ENCODE assay signal across 9 mouse cellular contexts in genomic region chr4:145192686-145193085, GRCm38 (mm10). TPM values are rescaled to one million over a fixed set of nuclear protein-coding genes. Genes with fewer than 3 reads are reported as not detected.
DNase-seq lines count a peak whose midpoint lies in the region; ATAC-seq and TF ChIP-seq lines count a peak whose summit lies in the region.
"Had no signal": no experiment of that assay in that cellular context is flagged by ENCODE, and none has a peak within 500 bp of the region (broad histone marks: within the 10 kb centered on the region; RNA-seq: fewer than 3 reads in every experiment).

No protein-coding gene starts in this region.

- no peaks in the 10 kb centered on the region for H3K9me3 ChIP-seq in heart, embryonic 15.5 days (replicated peaks)
- no peaks in the 10 kb centered on the region for H3K9me3 ChIP-seq in liver, postnatal 0 days (ENCODE audit: low read length)
- H3K9me3 ChIP-seq in midbrain, embryonic 10.5 days (replicated peaks) = no peaks in the 10 kb centered on the region

- TF ChIP-seq POLR2A in cerebellum, adult 2 months (IDR thresholded peaks at IDR 0.05; ENCODE audit: borderline replicate concordance, insufficient read depth, low read length) = no peak

- TF ChIP-seq CTCF in cerebellum, adult 2 months (IDR thresholded peaks at IDR 0.05; ENCODE audit: borderline replicate concordance, insufficient read depth, low read depth, low read length) = no peak
- TF ChIP-seq CTCF in liver, postnatal 0 days (IDR thresholded peaks at IDR 0.05; ENCODE audit: low read depth) = no peak

- no peaks in the 10 kb centered on the region for H3K27me3 ChIP-seq in cerebellum, adult 2 months (ENCODE audit: control insufficient read depth, insufficient read depth, low read length)
- no peaks in the 10 kb centered on the region for H3K27me3 ChIP-seq in heart, embryonic 15.5 days
- no peaks in the 10 kb centered on the region for H3K27me3 ChIP-seq in liver, postnatal 0 days (ENCODE audit: insufficient read depth, low read length)
- H3K27me3 ChIP-seq in midbrain, embryonic 10.5 days (ENCODE audit: low read depth, poor library complexity, severe bottlenecking) = no peaks in the 10 kb centered on the region

- peaks cover 22% of the 10 kb centered on the region for H3K36me3 ChIP-seq in heart, embryonic 15.5 days
- H3K36me3 ChIP-seq in liver, postnatal 0 days (replicated peaks; ENCODE audit: insufficient read depth, low read length) = peaks cover 16% of the 10 kb centered on the region; the same call in 1 of the 2 replicates
- peaks cover 17% of the 10 kb centered on the region for H3K36me3 ChIP-seq in midbrain, embryonic 10.5 days

- H3K9ac ChIP-seq in heart, embryonic 15.5 days = no peak overlapping the region
- no peak overlapping the region for H3K9ac ChIP-seq in liver, postnatal 0 days (replicated peaks)

- H3K4me1 ChIP-seq in cerebellum, adult 2 months (ENCODE audit: control insufficient read depth, insufficient read depth, low read length) = no peaks in the 10 kb centered on the region
- H3K4me1 ChIP-seq in heart, embryonic 15.5 days (replicated peaks) = peaks cover 19% of the 10 kb centered on the region
- peaks cover 21% of the 10 kb centered on the region for H3K4me1 ChIP-seq in liver, postnatal 0 days (ENCODE audit: insufficient read depth)
- H3K4me1 ChIP-seq in midbrain, embryonic 10.5 days = peaks cover 11% of the 10 kb centered on the region

- no peak overlapping the region for H3K4me3 ChIP-seq in cerebellum, adult 2 months (replicated peaks; ENCODE audit: insufficient read depth, low read depth, low read length)
- H3K4me3 ChIP-seq in heart, embryonic 15.5 days = no peak overlapping the region
- no peak overlapping the region for H3K4me3 ChIP-seq in liver, postnatal 0 days (ENCODE audit: low read depth, low read length)
- H3K4me3 ChIP-seq in midbrain, embryonic 10.5 days = no peak overlapping the region

- peak; percentile 73 to 75 for DNase-seq in kidney, adult 8-10 months
- DNase-seq in kidney, postnatal 4 days = no peak
- DNase-seq in cerebellum, adult 2 months = peak; percentile 30 to 55
- DNase-seq in liver, postnatal 0 days = peak; percentile 31
- no peak for DNase-seq in midbrain, embryonic 10.5 days (ENCODE audit: low spot score)
- no peak for DNase-seq in urinary bladder, postnatal 10 days (ENCODE audit: low spot score)
- no peak for DNase-seq in lung, postnatal 25 days (ENCODE audit: low spot score)

- H3K27ac ChIP-seq in cerebellum, adult 2 months (ENCODE audit: insufficient read depth, low read length) = no peak overlapping the region
- 0 out of 2 replicates have a peak overlapping the region, but pooled peaks have one; percentile 4 for H3K27ac ChIP-seq in heart, embryonic 15.5 days
- H3K27ac ChIP-seq in liver, postnatal 0 days (ENCODE audit: low read depth) = peak overlapping the region; percentile 75
- H3K27ac ChIP-seq in midbrain, embryonic 10.5 days (replicated peaks) = no peak overlapping the region

- ATAC-seq in heart, embryonic 15.5 days (replicated peaks; ENCODE audit: insufficient number of reproducible peaks, insufficient read depth, low FRiP score, low read depth) = no peak
- ATAC-seq in liver, postnatal 0 days = no peak
- ATAC-seq: lung, postnatal 0 days had no signal

- peak overlapping the region; percentile 76 for H3K4me2 ChIP-seq in heart, embryonic 15.5 days
- peak overlapping the region; percentile 82 for H3K4me2 ChIP-seq in liver, postnatal 0 days (ENCODE audit: low read depth, low read length)

- no peak for TF ChIP-seq EP300 in liver, postnatal 0 days (IDR thresholded peaks at IDR 0.05; ENCODE audit: low read depth)

RNA-seq across cellular contexts. Expression of gene Vps13d, which starts 2.1 kb away (rescaled TPM):
- polyA plus RNA-seq in cerebellum, adult 2 months (2012; rRNA removed) = 45.9 and 51.9 TPM in 2 replicates
- 6.9 and 7.3 TPM in 2 replicates for polyA plus RNA-seq in heart, embryonic 15.5 days (2015; fragmentation: Nextera tagmentation; extraction: Ambion mirVana)
- 6.6 and 7.0 TPM in 2 replicates for polyA plus RNA-seq in liver, postnatal 0 days (2015; fragmentation: Nextera tagmentation; extraction: Ambion mirVana)
- 3.0 and 3.4 TPM in 2 replicates for polyA plus RNA-seq in midbrain, embryonic 10.5 days (2016; fragmentation: Nextera tagmentation; extraction: Ambion mirVana)

RNA-seq across cellular contexts. Expression of gene Tnfrsf1b, which starts 54.0 kb away (rescaled TPM):
- polyA plus RNA-seq in cerebellum, adult 2 months (2012; rRNA removed) = 1.6 and 1.7 TPM in 2 replicates
- polyA plus RNA-seq in heart, embryonic 15.5 days (2015; fragmentation: Nextera tagmentation; extraction: Ambion mirVana) = 2.9 and 6.0 TPM in 2 replicates
- 7.2 and 9.4 TPM in 2 replicates for polyA plus RNA-seq in liver, postnatal 0 days (2015; fragmentation: Nextera tagmentation; extraction: Ambion mirVana)
- polyA plus RNA-seq in midbrain, embryonic 10.5 days (2016; fragmentation: Nextera tagmentation; extraction: Ambion mirVana) = 2.6 and 3.0 TPM in 2 replicates

Comparison
In these comparisons a context has a peak if more than half of its experiments do, and no peak if none do; other contexts are left out.
1. DNase-seq: peak in kidney, adult 8-10 months (2 of 2), cerebellum, adult 2 months (2 of 2) and liver, postnatal 0 days (single experiment); none in kidney, postnatal 4 days (0 of 2), midbrain, embryonic 10.5 days (single experiment), urinary bladder, postnatal 10 days (single experiment) and lung, postnatal 25 days (single experiment).
2. H3K27ac ChIP-seq: peak in heart, embryonic 15.5 days (single experiment) and liver, postnatal 0 days (single experiment); none in cerebellum, adult 2 months (single experiment) and midbrain, embryonic 10.5 days (single experiment).